Mouse (Mus musculus) embryonic facial prominence, embryonic 14.5 days (tissue): ENCODE results near the gene Grik1. TPM values are rescaled to one million over a fixed set of nuclear protein-coding genes. Genes with fewer than 3 reads are reported as not detected.

Source experiments
- ATAC-seq: fragments of 200-750 bp; cut with Nextera tagmentation; 2 replicates; pipeline ENCODE4 v1.8.0; 2017; ENCODE audit warnings: low read depth, moderate number of reproducible peaks, moderate TSS enrichment
- DNase-seq: peaks from one replicate; pipeline ENCODE4 v3.0.0-alpha.2; 2015; ENCODE audit warnings: low spot score
- H3K27ac ChIP-seq: fragments of 300-500 bp; sonication (generic); replicated peaks from 2 replicates; pipeline ENCODE4 v1.5.1; 2014; ENCODE audit warnings: low read depth, mild to moderate bottlenecking, low read length, moderate library complexity
- H3K27me3 ChIP-seq: fragments of 300-500 bp; sonication (generic); replicated peaks from 2 replicates; pipeline ENCODE4 v1.6.1; 2014; ENCODE audit warnings: low read length; ENCODE audit not compliant: control insufficient read depth, insufficient read depth
- H3K36me3 ChIP-seq: fragments of 300-500 bp; sonication (generic); 2 replicates; pipeline ENCODE4 v1.6.1; 2014; ENCODE audit warnings: low read length, mixed read lengths; ENCODE audit not compliant: control insufficient read depth, insufficient read depth
- H3K4me1 ChIP-seq: fragments of 300-500 bp; sonication (generic); 2 replicates; pipeline ENCODE4 v1.6.1; 2014; ENCODE audit warnings: antibody characterized with exemption, low read length; ENCODE audit not compliant: control insufficient read depth, insufficient read depth
- H3K4me2 ChIP-seq: fragments of 300-500 bp; sonication (generic); 2 replicates; pipeline ENCODE4 v1.6.1; 2014; ENCODE audit warnings: low read depth, mild to moderate bottlenecking, low read length, moderate library complexity, mixed read lengths
- H3K4me3 ChIP-seq: fragments of 300-500 bp; sonication (generic); 2 replicates; pipeline ENCODE4 v1.5.1; 2014; ENCODE audit warnings: low read depth, mild to moderate bottlenecking, low read length
- H3K9ac ChIP-seq: fragments of 300-500 bp; sonication (generic); 2 replicates; pipeline ENCODE4 v1.6.1; 2014; ENCODE audit warnings: low read depth, mild to moderate bottlenecking, low read length, moderate library complexity, mixed read lengths
- H3K9me3 ChIP-seq: fragments of 300-500 bp; sonication (generic); 2 replicates; pipeline ENCODE4 v1.6.1; 2016; ENCODE audit warnings: low read length; ENCODE audit not compliant: control insufficient read depth
- WGBS: fragments of 180-500 bp; shearing (Covaris S2); extraction: QIAGEN DNeasy Blood & Tissue Kit; methylation state at CpG from one replicate; pipeline ENCODE4 v1.1.7; 2014; 5-methylcytosine and 5-hydroxymethylcytosine counted together
- polyA plus RNA-seq: library from polyadenylated mRNA; unstranded; fragments of >200 nt; fragmentation: Nextera tagmentation; extraction: Ambion mirVana; gene quantifications from 2 replicates; pipeline ENCODE4 v1.2.1, GENCODE M21; 2014

The Grik1 gene
- polyA plus RNA-seq, 1 experiment from 2014 or later, result 5.7 TPM

GRCm38 (mm10) chr16:88249825-88250224 is 40.2 kb downstream of the Grik1 start:
- no peaks in the 10 kb centered on the region for H3K9me3 ChIP-seq
- no peaks in the 10 kb centered on the region for H3K4me1 ChIP-seq
- no peaks in the 10 kb centered on the region for H3K27me3 ChIP-seq
- H3K4me3 ChIP-seq, result no peak overlapping the region
- H3K9ac ChIP-seq, result no peak overlapping the region
- no peaks in the 10 kb centered on the region for H3K36me3 ChIP-seq
- DNase-seq (no peak), ATAC-seq (no peak)
- no peak overlapping the region for H3K27ac ChIP-seq
- 73% methylated on average over 3 of the region's 3 CpGs for WGBS
- H3K4me2 ChIP-seq, result no peak overlapping the region

DNA sequence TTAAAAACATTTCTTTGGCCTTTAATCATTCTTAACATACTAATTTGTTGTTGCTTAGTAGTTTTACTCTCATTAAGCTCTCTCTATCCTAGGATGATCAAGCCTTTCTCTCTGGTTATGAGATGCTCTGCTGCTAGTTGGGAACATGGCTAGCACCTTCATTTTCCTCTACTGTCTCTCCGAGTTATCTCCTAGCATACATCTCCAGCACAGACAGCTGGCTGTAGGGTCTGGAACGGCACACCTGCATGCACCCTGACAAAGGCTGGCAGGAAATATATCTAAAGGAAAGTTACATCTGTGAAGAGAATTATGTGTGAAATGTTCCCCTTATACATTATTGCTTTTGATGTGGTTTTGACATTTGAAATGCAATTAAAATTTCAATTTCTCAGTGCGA is 42.5 kb downstream of the Grik1 start:
- Histone ChIP-seq H3K4me2 (no peak overlapping the region), H3K36me3 (no peaks in the 10 kb centered on the region), H3K27me3 (no peaks in the 10 kb centered on the region), H3K9me3 (no peaks in the 10 kb centered on the region), H3K27ac (no peak overlapping the region), H3K4me3 (no peak overlapping the region), H3K9ac (no peak overlapping the region), H3K4me1 (no peaks in the 10 kb centered on the region)
- ATAC-seq, result no peak
- no peak for DNase-seq
- WGBS, result 80% methylated on average over 3 of the region's 3 CpGs

- ATAC-seq (no peak), DNase-seq (no peak)
- no peak overlapping the region for H3K27ac ChIP-seq
- no peak overlapping the region for H3K9ac ChIP-seq
- no peaks in the 10 kb centered on the region for H3K9me3 ChIP-seq
- H3K27me3 ChIP-seq, result no peaks in the 10 kb centered on the region
- 83% methylated on average over 4 of the region's 4 CpGs for WGBS
- H3K4me2 ChIP-seq, result no peak overlapping the region
- H3K4me3 ChIP-seq, result no peak overlapping the region
- no peaks in the 10 kb centered on the region for H3K4me1 ChIP-seq
- H3K36me3 ChIP-seq, result no peaks in the 10 kb centered on the region
These were observed 45.4 kb downstream of the Grik1 start for GRCm38 (mm10) chr16:88244658-88245057.

DNA sequence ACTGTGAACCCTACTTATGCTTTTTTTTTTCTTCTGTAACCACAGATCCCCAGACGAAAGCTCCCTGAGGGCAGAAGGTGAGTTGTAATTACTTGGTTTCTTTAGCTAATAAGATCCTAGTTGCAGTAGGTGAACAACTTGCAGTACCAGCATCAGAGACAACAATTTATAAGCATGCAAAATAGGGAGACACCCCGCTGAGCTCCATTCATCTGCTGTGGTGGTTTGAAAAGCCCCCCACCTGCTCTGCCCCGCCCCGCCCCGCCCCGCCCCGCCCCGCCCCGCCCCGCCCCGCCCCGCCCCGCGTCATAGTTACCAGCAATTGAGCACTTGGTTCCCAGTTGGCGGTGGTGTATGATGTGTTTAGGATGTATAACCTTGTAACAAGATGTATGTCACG is 64.4 kb downstream of the Grik1 start:
- no peaks in the 10 kb centered on the region for H3K9me3 ChIP-seq
- no peak overlapping the region for H3K4me3 ChIP-seq
- WGBS, result 39% methylated on average over 5 of the region's 16 CpGs
- ATAC-seq, result no peak
- no peak overlapping the region for H3K27ac ChIP-seq
- H3K4me1 ChIP-seq, result no peaks in the 10 kb centered on the region
- H3K9ac ChIP-seq, result no peak overlapping the region
- no peaks in the 10 kb centered on the region for H3K36me3 ChIP-seq
- DNase-seq, result no peak
- H3K27me3 ChIP-seq, result no peaks in the 10 kb centered on the region
- no peak overlapping the region for H3K4me2 ChIP-seq

DNA sequence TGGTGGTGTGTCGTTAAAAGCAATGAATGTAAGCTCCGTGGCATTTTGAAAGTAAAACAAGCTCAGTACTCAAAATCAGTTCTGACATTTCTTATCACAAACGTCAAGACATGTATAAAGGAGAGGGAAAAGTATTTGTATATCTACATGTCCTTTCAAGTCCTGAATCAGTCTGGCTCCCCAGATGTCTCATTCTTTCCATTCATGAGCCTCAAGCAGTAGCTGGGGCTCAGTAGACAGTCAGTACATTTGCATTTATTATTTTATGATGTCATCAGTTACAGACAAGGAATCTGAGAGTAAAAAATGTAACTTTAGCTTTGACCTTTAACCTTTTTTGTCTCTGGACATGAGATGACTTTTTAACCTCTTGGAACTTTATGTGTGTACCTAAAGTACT is 68.1 kb downstream of the Grik1 start:
- Histone ChIP-seq H3K9me3 (no peaks in the 10 kb centered on the region), H3K27me3 (no peaks in the 10 kb centered on the region), H3K9ac (no peak overlapping the region), H3K4me1 (no peaks in the 10 kb centered on the region), H3K4me3 (no peak overlapping the region), H3K4me2 (no peak overlapping the region), H3K27ac (no peak overlapping the region), H3K36me3 (no peaks in the 10 kb centered on the region)
- ATAC-seq (no peak), DNase-seq (no peak)
- 66% methylated on average over 3 of the region's 3 CpGs for WGBS

DNA sequence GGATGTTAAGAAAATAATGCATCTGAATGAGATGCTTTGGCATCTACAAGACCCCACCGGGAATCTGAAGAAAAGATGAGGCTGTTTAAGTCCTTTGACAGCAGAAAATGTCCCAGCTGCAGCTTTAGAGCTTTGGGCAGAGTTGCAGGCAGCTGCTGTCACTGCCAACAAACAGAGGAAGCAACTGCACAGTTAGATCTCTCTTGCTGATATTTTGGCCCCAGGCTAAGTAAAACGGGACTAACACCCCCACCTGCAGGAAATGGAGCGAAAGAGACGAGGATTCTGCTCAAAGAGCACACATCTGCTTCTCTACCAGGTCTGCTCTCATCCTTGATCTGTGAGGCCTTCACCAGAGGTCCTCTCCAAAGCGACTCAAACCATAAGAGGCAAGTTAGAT is 77.5 kb downstream of the Grik1 start:
- Histone ChIP-seq H3K4me2 (no peak overlapping the region), H3K4me3 (no peak overlapping the region), H3K36me3 (no peaks in the 10 kb centered on the region), H3K27ac (no peak overlapping the region), H3K4me1 (no peaks in the 10 kb centered on the region), H3K9me3 (no peaks in the 10 kb centered on the region), H3K27me3 (no peaks in the 10 kb centered on the region), H3K9ac (no peak overlapping the region)
- DNase-seq (peak; percentile 3), ATAC-seq (no peak)
- 55% methylated on average over 5 of the region's 5 CpGs for WGBS

GRCm38 (mm10) chr16:88211852-88212251 is 78.2 kb downstream of the Grik1 start:
- no peaks in the 10 kb centered on the region for H3K9me3 ChIP-seq
- DNase-seq, result no peak

GRCm38 (mm10) chr16:88204400-88204799 is 85.7 kb downstream of the Grik1 start:
- no peak overlapping the region for H3K4me2 ChIP-seq
- no peaks in the 10 kb centered on the region for H3K4me1 ChIP-seq
- 8% methylated on average over 5 of the region's 5 CpGs for WGBS
- DNase-seq, result peak; percentile 61
- ATAC-seq, result 0 out of 2 replicates have a peak, but pooled peaks have one; percentile 55
- peaks cover 4% of the 10 kb centered on the region; the same call in 1 of the 2 replicates for H3K27me3 ChIP-seq
- no peaks in the 10 kb centered on the region for H3K9me3 ChIP-seq
- no peak overlapping the region for H3K9ac ChIP-seq
- H3K27ac ChIP-seq, result no peak overlapping the region
- no peak overlapping the region for H3K4me3 ChIP-seq
- H3K36me3 ChIP-seq, result no peaks in the 10 kb centered on the region

More at GRCm38 (mm10) chr16:88211852-88212251, 78.2 kb downstream of the Grik1 start:
- no peak for ATAC-seq
- H3K4me3 ChIP-seq, result no peak overlapping the region
- WGBS, result 59% methylated on average over 8 of the region's 8 CpGs
- no peaks in the 10 kb centered on the region for H3K36me3 ChIP-seq
- H3K4me2 ChIP-seq, result no peak overlapping the region
- H3K9ac ChIP-seq, result no peak overlapping the region
- no peak overlapping the region for H3K27ac ChIP-seq
- no peaks in the 10 kb centered on the region for H3K27me3 ChIP-seq
- H3K4me1 ChIP-seq, result no peaks in the 10 kb centered on the region

GRCm38 (mm10) chr16:88203985-88204384 is 86.1 kb downstream of the Grik1 start:
- DNase-seq (no peak), ATAC-seq (no peak)
- H3K4me2 ChIP-seq, result no peak overlapping the region
- no peak overlapping the region for H3K4me3 ChIP-seq
- H3K9ac ChIP-seq, result no peak overlapping the region
- WGBS, result 85% methylated on average over 6 of the region's 6 CpGs
- no peaks in the 10 kb centered on the region for H3K9me3 ChIP-seq
- no peak overlapping the region for H3K27ac ChIP-seq
- H3K27me3 ChIP-seq, result peaks cover 4% of the 10 kb centered on the region; the same call in 1 of the 2 replicates
- no peaks in the 10 kb centered on the region for H3K4me1 ChIP-seq
- H3K36me3 ChIP-seq, result no peaks in the 10 kb centered on the region
